Mouse (Mus musculus): ENCODE measurements around the gene Serpina3n. TPM values are rescaled to one million over a fixed set of nuclear protein-coding genes. Genes with fewer than 3 reads are reported as not detected.
"Not testable (repeated sequence)": the region's sequence is repeated elsewhere in the genome, so short reads cannot be mapped to it uniquely, and the experiment has no call there.

Gene Serpina3n
- polyA plus RNA-seq, 1 experiment from 2014 or later = 0.46 TPM

GRCm38 (mm10) chr12:104425591-104425990 is 19.1 kb downstream of the Serpina3n start:
- Histone ChIP-seq H3K36me3 (ENCODE audit: control insufficient read depth, insufficient read depth) (no peaks in the 10 kb centered on the region), H3K27me3 (ENCODE audit: control insufficient read depth, insufficient read depth, low read length) (no peaks in the 10 kb centered on the region; the same call in 1 of the 2 replicates), H3K4me2 (ENCODE audit: low read depth, low read length) (no peak overlapping the region), H3K27ac (ENCODE audit: low read length) (no peak overlapping the region), H3K4me3 (ENCODE audit: low read length) (no peak overlapping the region), H3K9ac (ENCODE audit: low read length) (no peak overlapping the region), H3K4me1 (ENCODE audit: control insufficient read depth, insufficient read depth, low read length) (no peaks in the 10 kb centered on the region; the same call in 1 of the 2 replicates), H3K9me3 (replicated peaks; ENCODE audit: control insufficient read depth, low read length) (no peaks in the 10 kb centered on the region)
- WGBS = 74% methylated on average over 3 of the region's 3 CpGs
- no peak for ATAC-seq (replicated peaks; ENCODE audit: extremely low read depth, insufficient read depth, low FRiP score)

GRCm38 (mm10) chr12:104426915-104427314 is 20.4 kb downstream of the Serpina3n start:
- ATAC-seq (replicated peaks; ENCODE audit: extremely low read depth, insufficient read depth, low FRiP score) = no peak
- Histone ChIP-seq H3K27ac (ENCODE audit: low read length) (no peak overlapping the region), H3K4me1 (ENCODE audit: control insufficient read depth, insufficient read depth, low read length) (no peaks in the 10 kb centered on the region; the same call in 1 of the 2 replicates), H3K36me3 (ENCODE audit: control insufficient read depth, insufficient read depth) (no peaks in the 10 kb centered on the region), H3K27me3 (ENCODE audit: control insufficient read depth, insufficient read depth, low read length) (no peaks in the 10 kb centered on the region; the same call in 1 of the 2 replicates), H3K9me3 (replicated peaks; ENCODE audit: control insufficient read depth, low read length) (no peaks in the 10 kb centered on the region), H3K4me2 (ENCODE audit: low read depth, low read length) (no peak overlapping the region), H3K4me3 (ENCODE audit: low read length) (no peak overlapping the region), H3K9ac (ENCODE audit: low read length) (no peak overlapping the region)
- WGBS = 6% methylated on average over 7 of the region's 7 CpGs

DNA sequence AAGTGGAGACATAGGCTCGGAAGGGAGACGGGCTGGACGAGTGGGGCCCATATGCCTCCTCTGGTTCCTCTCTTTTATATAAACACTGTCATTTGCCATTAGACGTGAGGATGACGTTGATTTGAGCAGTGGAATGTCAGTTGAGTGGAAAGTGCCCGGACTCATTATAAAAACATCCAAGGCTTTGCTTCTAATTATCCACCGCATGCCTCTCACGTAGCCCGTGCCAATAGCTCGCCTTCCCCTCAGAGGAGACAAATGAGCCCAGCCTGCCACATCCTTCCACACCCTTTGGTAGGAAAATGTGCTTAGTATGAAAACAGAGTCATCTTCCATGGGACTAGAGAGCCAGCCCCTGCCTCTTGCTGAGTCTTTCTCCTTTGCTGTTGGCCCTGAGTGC is 24.8 kb downstream of the Serpina3n start:
- no peaks in the 10 kb centered on the region for H3K4me1 ChIP-seq (ENCODE audit: control insufficient read depth, insufficient read depth, low read length)
- no peaks in the 10 kb centered on the region; the same call in 1 of the 2 replicates for H3K27me3 ChIP-seq (ENCODE audit: control insufficient read depth, insufficient read depth, low read length)
- H3K4me3 ChIP-seq (ENCODE audit: low read length) = no peak overlapping the region
- no peak overlapping the region for H3K4me2 ChIP-seq (ENCODE audit: low read depth, low read length)
- H3K9me3 ChIP-seq (replicated peaks; ENCODE audit: control insufficient read depth, low read length) = no peaks in the 10 kb centered on the region
- no peak overlapping the region for H3K9ac ChIP-seq (ENCODE audit: low read length)
- 70% methylated on average over 10 of the region's 10 CpGs for WGBS
- no peaks in the 10 kb centered on the region for H3K36me3 ChIP-seq (ENCODE audit: control insufficient read depth, insufficient read depth)
- no peak for ATAC-seq (replicated peaks; ENCODE audit: extremely low read depth, insufficient read depth, low FRiP score)
- H3K27ac ChIP-seq (ENCODE audit: low read length) = no peak overlapping the region

- H3K27me3 ChIP-seq (ENCODE audit: control insufficient read depth, insufficient read depth, low read length) = no peaks in the 10 kb centered on the region; the same call in 1 of the 2 replicates
- no peak overlapping the region for H3K9ac ChIP-seq (ENCODE audit: low read length)
- no peaks in the 10 kb centered on the region for H3K9me3 ChIP-seq (replicated peaks; ENCODE audit: control insufficient read depth, low read length)
- no peaks in the 10 kb centered on the region for H3K4me1 ChIP-seq (ENCODE audit: control insufficient read depth, insufficient read depth, low read length)
- H3K4me2 ChIP-seq (ENCODE audit: low read depth, low read length) = no peak overlapping the region
- no peak overlapping the region for H3K4me3 ChIP-seq (ENCODE audit: low read length)
- no peak for ATAC-seq (replicated peaks; ENCODE audit: extremely low read depth, insufficient read depth, low FRiP score)
- no peak overlapping the region for H3K27ac ChIP-seq (ENCODE audit: low read length)
- 54% methylated on average over 7 of the region's 7 CpGs for WGBS
- no peaks in the 10 kb centered on the region for H3K36me3 ChIP-seq (ENCODE audit: control insufficient read depth, insufficient read depth)
Measured at GRCm38 (mm10) chr12:104433214-104433613, 26.7 kb downstream of the Serpina3n start.

- Histone ChIP-seq H3K4me1 (ENCODE audit: control insufficient read depth, insufficient read depth, low read length) (no peaks in the 10 kb centered on the region), H3K4me3 (ENCODE audit: low read length) (no peak overlapping the region), H3K9me3 (replicated peaks; ENCODE audit: control insufficient read depth, low read length) (no peaks in the 10 kb centered on the region), H3K36me3 (ENCODE audit: control insufficient read depth, insufficient read depth) (no peaks in the 10 kb centered on the region), H3K4me2 (ENCODE audit: low read depth, low read length) (no peak overlapping the region), H3K27me3 (ENCODE audit: control insufficient read depth, insufficient read depth, low read length) (peaks cover 9% of the 10 kb centered on the region), H3K27ac (ENCODE audit: low read length) (no peak overlapping the region), H3K9ac (ENCODE audit: low read length) (no peak overlapping the region)
- 78% methylated on average over 20 of the region's 20 CpGs for WGBS
- ATAC-seq (replicated peaks; ENCODE audit: extremely low read depth, insufficient read depth, low FRiP score) = no peak
Measured at GRCm38 (mm10) chr12:104433951-104434735, 27.6 kb downstream of the Serpina3n start.

DNA sequence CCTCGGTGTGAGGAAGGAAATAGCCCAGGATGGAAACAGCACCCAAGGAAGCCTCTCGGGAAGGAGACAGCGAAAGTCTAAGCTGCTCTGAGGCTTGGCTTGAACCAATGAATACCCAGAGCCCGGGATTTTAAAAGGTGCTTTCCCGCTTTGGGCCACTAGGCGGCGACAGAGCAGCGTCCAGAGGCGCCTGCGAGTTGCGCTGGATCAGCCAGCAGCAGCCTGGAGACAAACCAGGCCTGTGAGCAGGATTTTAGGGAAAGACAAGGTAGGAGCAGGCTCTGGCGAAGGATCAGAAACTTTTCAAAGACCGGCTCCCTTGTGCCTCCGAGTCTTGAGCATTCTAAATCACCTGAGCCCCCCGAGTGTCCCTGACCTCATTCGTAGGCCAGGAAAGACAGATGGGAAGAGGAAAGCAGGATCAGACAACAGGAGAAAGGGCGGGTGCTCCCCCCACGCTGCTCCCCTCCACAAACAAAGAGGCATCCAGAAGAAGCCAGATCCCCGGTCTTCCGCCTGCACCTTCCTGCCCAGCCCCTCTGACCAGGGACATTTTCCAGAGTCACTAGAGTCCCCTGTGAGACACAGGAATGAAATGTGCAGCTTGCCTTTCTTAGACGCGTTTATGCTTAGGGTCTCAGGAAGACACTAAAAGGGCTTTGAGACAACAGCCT is 33.7 kb downstream of the Serpina3n start:
- 8% methylated on average over 22 of the region's 22 CpGs for WGBS
- Histone ChIP-seq H3K27me3 (ENCODE audit: control insufficient read depth, insufficient read depth, low read length) (peaks cover 16% of the 10 kb centered on the region), H3K4me3 (ENCODE audit: low read length) (no peak overlapping the region), H3K4me2 (ENCODE audit: low read depth, low read length) (no peak overlapping the region), H3K9me3 (replicated peaks; ENCODE audit: control insufficient read depth, low read length) (no peaks in the 10 kb centered on the region), H3K4me1 (ENCODE audit: control insufficient read depth, insufficient read depth, low read length) (no peaks in the 10 kb centered on the region), H3K36me3 (ENCODE audit: control insufficient read depth, insufficient read depth) (no peaks in the 10 kb centered on the region), H3K9ac (ENCODE audit: low read length) (0 out of 2 replicates have a peak overlapping the region, but pooled peaks have one; percentile 22), H3K27ac (ENCODE audit: low read length) (no peak overlapping the region)
- ATAC-seq (replicated peaks; ENCODE audit: extremely low read depth, insufficient read depth, low FRiP score) = 0 out of 2 replicates have a peak, but pooled peaks have one; percentile 32

DNA sequence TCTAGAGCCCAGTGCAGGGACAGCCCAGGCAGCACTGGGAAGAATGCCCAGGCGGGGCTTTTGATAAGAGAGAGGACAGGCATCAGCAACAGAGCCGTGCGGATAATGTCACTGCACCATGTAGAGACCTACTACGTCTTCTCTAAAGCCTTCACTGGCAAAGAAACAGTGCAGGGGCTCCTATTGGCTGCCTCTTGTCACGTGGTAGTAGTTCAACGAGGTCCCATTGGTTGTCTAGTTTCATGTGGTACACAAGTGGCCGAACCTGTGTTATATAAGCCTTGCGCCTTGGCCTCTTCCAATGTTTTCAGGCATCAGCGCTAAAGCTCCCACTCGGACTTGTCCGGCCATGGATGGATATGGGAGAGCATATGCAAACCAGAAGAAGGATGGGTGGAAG is 37.2 kb downstream of the Serpina3n start:
- Histone ChIP-seq H3K27ac (ENCODE audit: low read length) (no peak overlapping the region), H3K9ac (ENCODE audit: low read length) (no peak overlapping the region), H3K27me3 (ENCODE audit: control insufficient read depth, insufficient read depth, low read length) (peaks cover 14% of the 10 kb centered on the region), H3K4me3 (ENCODE audit: low read length) (no peak overlapping the region), H3K4me2 (ENCODE audit: low read depth, low read length) (no peak overlapping the region), H3K36me3 (ENCODE audit: control insufficient read depth, insufficient read depth) (no peaks in the 10 kb centered on the region), H3K4me1 (ENCODE audit: control insufficient read depth, insufficient read depth, low read length) (no peaks in the 10 kb centered on the region), H3K9me3 (replicated peaks; ENCODE audit: control insufficient read depth, low read length) (no peaks in the 10 kb centered on the region)
- no peak; the same call in 1 of the 2 replicates for ATAC-seq (replicated peaks; ENCODE audit: extremely low read depth, insufficient read depth, low FRiP score)
- WGBS = 70% methylated on average over 11 of the region's 11 CpGs

- H3K36me3 ChIP-seq (ENCODE audit: control insufficient read depth, insufficient read depth); H3K4me2 ChIP-seq (ENCODE audit: low read depth, low read length); H3K27ac ChIP-seq (ENCODE audit: low read length); H3K9me3 ChIP-seq (replicated peaks; ENCODE audit: control insufficient read depth, low read length); H3K4me3 ChIP-seq (ENCODE audit: low read length); H3K27me3 ChIP-seq (ENCODE audit: control insufficient read depth, insufficient read depth, low read length); H3K9ac ChIP-seq (ENCODE audit: low read length); ATAC-seq (replicated peaks; ENCODE audit: extremely low read depth, insufficient read depth, low FRiP score); H3K4me1 ChIP-seq (ENCODE audit: control insufficient read depth, insufficient read depth, low read length): not testable (repeated sequence)
- 78% methylated on average over 25 of the region's 25 CpGs for WGBS
Measured at GRCm38 (mm10) chr12:104447056-104447455, 40.5 kb downstream of the Serpina3n start.

DNA sequence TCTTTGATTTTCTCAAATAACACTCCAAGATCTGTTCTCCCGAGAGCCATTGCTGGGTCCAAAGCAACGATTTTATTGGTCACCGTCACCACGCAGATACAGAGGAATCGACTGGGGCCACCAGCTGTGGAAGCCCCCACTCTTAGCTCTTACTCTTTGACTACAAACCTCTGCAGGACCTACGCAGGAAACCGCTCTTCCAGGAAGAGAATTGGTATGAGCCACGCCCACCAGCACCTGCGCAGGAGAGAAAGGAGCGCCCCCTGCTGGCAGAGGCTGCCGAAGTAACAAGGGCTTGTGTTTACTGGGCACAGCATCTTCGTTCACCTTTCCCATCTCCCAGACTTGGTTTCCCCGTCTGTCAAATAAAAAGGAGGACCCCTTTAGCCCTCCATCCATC is 41.6 kb downstream of the Serpina3n start:
- WGBS = 29% methylated on average over 13 of the region's 13 CpGs
- Histone ChIP-seq H3K4me2 (ENCODE audit: low read depth, low read length) (no peak overlapping the region), H3K9ac (ENCODE audit: low read length) (no peak overlapping the region), H3K36me3 (ENCODE audit: control insufficient read depth, insufficient read depth) (no peaks in the 10 kb centered on the region), H3K27ac (ENCODE audit: low read length) (no peak overlapping the region), H3K4me1 (ENCODE audit: control insufficient read depth, insufficient read depth, low read length) (no peaks in the 10 kb centered on the region), H3K9me3 (replicated peaks; ENCODE audit: control insufficient read depth, low read length) (no peaks in the 10 kb centered on the region), H3K4me3 (ENCODE audit: low read length) (peak overlapping the region; percentile 6; the same call in 1 of the 2 replicates), H3K27me3 (ENCODE audit: control insufficient read depth, insufficient read depth, low read length) (peaks cover 3% of the 10 kb centered on the region)
- ATAC-seq (replicated peaks; ENCODE audit: extremely low read depth, insufficient read depth, low FRiP score) = no peak
